Mouse (Mus musculus) c-Kit-positive CD71-negative TER-119-negative erythroid progenitor cells, embryonic 14.5 days (primary cell): ENCODE measurements around the gene Apoc3.

Experiments used
- DNase-seq: peaks from one replicate; pipeline ENCODE4 v3.0.0-alpha.2; 2013; ENCODE audit warnings: low read depth

The Apoc3 gene

GRCm38 (mm10) chr9:46192642-46193041 is 42.8 kb downstream of the Apoc3 start:
- DNase-seq, result no peak

GRCm38 (mm10) chr9:46191644-46192043 is 43.8 kb downstream of the Apoc3 start:
- no peak for DNase-seq

- DNase-seq, result no peak
Observed at GRCm38 (mm10) chr9:46191234-46191633, 44.2 kb downstream of the Apoc3 start.

- DNase-seq, result no peak
Observed at GRCm38 (mm10) chr9:46189381-46189780, 46.1 kb downstream of the Apoc3 start.

GRCm38 (mm10) chr9:46188956-46189355 is 46.5 kb downstream of the Apoc3 start:
- DNase-seq, result no peak

- no peak for DNase-seq
Observed at GRCm38 (mm10) chr9:46188370-46188769, 47.1 kb downstream of the Apoc3 start.

- DNase-seq, result no peak
Observed at GRCm38 (mm10) chr9:46186387-46186786, 49.0 kb downstream of the Apoc3 start.

GRCm38 (mm10) chr9:46185191-46185590 is 50.2 kb downstream of the Apoc3 start:
- peak; percentile 40 for DNase-seq

GRCm38 (mm10) chr9:46184542-46184941 is 50.9 kb downstream of the Apoc3 start:
- DNase-seq, result no peak
